Mouse (Mus musculus) lung, postnatal 36 days (tissue): ENCODE results near the gene Dao.

ENCODE experiments used
- DNase-seq: peaks from one replicate; pipeline ENCODE4 v3.0.0; 2022; ENCODE audit warnings: mixed read lengths

Gene Dao

DNA sequence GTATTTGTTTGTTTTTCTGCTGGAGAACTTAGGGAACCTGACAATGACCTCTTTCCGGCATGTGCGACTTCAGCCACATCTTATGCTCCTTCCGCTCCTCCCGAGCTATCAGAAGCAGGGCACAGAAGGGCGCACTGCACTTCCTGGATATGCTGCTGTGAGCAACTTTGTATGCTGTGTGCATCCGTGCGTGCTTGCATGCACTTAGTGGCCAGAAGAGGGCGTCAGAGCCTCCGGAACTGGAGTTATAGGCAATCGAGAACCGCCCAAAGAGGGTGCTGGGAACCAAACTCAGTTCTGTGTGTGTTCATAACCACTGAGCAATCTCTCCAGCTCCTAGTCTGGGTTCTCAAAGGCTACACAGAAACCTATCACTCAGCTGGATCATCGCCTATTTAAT is 27.1 kb downstream of the Dao start:
- no peak for DNase-seq

DNA sequence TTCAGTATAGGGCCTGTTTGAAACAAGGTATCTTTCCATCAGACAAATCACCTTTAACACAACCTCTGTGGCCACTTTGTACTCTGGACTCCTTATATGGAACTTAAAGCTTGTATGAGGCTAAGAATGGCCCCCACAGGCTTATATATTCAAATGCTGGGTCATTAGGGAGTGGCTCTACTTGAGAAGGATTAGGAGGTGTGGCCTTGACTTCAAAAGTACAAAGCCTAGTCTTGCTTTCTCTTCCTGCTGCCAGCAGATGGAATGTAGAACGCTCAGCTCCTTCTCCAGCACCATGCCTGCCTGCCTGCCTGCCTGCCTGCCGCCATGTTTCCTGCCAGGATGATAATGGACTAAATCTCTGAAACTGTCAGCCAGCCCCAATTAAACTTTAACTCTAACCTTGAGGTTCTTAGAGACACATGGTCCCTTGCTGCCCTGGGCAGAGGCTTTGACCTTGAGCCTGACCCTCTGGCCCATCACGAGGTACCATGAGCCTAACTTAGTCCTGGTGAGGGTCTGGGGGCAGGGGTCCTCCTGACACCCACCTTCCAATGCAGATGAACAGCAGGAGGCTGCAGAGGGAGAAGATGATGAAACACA is 28.8 kb downstream of the Dao start:
- no peak for DNase-seq

GRCm38 (mm10) chr5:114034393-114034792 is 30.9 kb downstream of the Dao start:
- DNase-seq, result no peak

DNA sequence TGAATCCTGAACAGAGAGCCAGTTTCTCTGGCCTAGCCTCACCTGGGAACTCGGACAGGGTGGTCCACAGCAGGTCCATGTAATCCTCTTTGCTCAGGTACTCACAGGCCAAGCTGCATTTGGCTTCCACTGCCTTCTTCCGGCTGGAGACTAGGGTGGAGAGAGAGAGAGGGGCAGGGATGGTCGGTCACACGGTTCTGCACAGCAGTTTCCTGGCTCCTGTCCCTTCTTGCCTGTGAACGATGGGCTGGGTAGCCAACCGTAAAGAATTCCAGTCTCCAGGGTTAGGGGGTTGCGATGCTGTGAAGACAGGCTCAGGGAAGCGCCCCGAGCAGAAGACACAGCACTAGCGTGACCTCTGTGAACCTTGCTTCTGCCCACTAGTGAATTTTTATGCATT is 31.6 kb downstream of the Dao start:
- no peak for DNase-seq

DNA sequence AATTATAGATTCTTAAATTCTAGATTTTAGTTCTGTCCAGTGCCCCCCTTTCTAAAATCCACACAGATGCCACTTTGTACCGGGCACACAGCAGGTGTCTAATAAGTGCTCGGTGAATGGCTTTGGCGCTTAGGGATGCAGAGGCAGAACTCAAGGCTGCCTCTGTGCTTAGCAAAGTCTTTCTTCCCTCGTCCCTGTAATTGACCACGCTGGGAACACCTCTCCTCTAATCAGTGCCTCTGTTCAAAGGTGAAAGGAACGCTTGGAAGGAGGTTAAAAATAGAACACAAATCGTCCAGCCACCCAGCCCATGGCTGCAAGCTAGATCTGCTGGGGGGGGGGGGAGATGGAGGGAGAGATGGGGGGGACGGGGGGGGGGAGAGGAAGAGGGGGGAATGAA is 37.0 kb downstream of the Dao start:
- DNase-seq, result no peak

- no peak for DNase-seq
Measured at GRCm38 (mm10) chr5:114040911-114041310, 37.4 kb downstream of the Dao start.

DNA sequence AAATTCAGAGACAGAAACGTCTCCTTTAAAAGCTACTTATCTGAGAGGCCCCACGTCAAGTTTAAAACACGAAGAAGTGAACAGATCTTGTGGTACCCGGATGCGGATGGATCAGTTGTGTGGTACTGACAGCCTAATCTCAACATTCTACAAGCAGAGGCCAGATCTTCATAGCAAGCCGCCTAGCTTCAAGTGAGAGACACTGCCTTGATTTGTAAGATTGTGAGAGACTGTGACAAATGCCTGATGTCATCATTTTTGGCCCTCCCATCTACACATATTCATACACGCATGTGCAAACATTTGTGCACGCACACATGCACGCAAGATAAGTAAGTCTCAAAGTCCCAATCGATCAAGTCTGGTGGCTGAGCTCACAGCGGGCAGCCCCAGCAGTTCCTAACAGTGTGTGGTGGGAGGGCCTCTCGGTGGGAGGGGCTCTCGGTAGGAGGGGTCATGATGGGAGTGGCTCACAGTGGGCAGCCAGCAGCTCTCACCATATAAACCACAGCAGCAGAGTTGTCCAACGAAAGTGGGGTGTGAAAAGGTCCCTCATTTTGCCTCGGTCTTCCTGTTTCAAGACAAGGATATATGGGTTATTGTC is 37.9 kb downstream of the Dao start:
- peak; percentile 68 for DNase-seq

- no peak for DNase-seq
Measured at GRCm38 (mm10) chr5:114043800-114044199, 40.3 kb downstream of the Dao start.

DNA sequence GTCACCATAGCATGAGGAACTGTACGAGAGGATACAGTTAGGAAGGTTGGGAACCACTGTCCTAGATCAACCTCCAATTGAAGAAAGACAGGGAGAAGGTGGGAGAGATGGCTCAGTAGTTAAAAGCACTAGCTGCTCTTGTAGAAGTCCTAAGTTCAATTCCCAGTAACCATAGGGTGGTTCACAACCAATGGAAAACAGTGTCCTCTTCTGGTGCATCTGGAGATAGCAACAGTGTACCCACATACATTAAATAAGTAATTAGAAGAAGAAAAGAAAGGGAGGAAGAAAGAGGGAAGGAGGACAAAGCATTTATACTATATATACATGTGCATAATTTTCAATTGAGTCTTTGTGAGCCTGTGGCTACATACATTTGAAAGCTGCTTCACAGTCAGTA is 41.6 kb downstream of the Dao start:
- peak; percentile 63 for DNase-seq

- DNase-seq, result no peak
Measured at GRCm38 (mm10) chr5:114046151-114046550, 42.6 kb downstream of the Dao start.

DNA sequence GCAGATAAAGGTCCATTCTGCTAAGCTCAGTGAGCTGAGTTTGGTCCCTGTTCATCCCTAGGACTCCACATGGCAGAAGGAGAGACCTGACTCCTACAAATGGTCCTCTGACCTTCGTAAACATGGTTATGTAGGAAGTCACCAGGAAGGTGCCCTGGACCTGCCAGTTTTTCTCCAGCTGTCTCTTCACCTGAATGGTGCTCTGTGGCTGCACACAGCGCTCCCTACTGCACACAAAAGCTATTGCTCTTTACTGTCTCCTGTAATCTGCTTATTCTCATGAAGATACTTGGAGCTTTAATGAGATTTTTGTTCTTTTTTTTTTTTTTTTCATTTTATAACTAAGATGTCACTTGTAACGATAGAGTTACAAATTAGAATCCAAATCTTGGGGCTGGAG is 43.1 kb downstream of the Dao start:
- DNase-seq, result no peak

- DNase-seq, result no peak
Measured at GRCm38 (mm10) chr5:114047182-114047581, 43.7 kb downstream of the Dao start.

DNA sequence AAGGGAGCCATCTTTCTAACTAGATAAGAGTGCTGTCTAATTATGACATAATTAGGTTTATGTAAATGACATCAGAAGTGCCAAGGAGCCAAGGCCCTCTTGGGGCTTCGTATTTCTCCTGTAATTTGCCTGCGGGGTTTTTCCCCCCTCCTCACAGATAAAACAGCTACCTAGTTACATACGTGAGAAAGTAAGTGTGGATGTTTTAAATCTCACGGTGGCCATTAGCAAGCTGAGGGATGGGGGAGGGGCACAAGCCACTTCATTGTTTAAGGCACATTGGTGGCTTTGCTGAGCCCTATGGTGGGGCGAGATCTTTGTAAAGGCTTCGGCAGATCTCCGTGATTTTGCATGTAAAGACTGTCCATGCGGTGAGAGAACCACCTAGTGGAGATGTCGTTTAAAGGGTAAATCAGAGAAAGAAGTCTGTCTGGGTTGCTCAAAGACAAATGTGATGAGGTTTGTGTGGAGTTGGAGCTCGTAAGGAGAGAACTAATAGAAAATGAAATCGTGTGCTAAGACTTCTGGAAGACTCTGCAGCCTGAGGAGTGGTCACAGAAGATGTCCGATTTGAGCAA is 45.3 kb downstream of the Dao start:
- DNase-seq, result no peak

DNA sequence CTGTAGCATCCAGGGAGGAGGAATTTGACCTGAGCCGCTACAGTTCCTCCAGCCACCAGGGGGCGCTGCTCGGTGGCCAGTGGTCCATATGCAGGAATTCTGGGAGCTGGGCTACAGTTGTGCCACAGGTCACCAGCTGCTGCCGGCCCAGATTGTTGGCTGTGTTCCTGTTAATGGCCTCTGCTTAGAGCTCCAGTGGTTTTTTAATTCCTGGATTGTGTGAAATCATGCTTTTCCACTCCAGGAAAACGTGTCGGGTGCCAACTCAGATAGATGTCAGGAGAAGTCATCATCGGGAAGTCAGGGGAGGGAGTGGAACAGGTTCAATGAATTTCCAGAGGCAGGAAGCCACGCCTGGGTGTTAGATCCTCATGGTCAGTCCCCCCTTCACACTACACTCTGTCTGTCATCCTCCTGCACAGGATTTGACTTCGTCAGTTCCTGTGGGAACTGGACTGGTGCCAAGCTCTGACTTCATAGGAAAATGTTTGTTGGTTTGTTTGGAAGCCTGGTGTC is 48.8 kb downstream of the Dao start:
- DNase-seq, result peak; percentile 80

GRCm38 (mm10) chr5:114057129-114057731 is 53.7 kb downstream of the Dao start:
- DNase-seq, result no peak

GRCm38 (mm10) chr5:114061675-114062074 is 58.2 kb downstream of the Dao start:
- DNase-seq, result no peak

DNA sequence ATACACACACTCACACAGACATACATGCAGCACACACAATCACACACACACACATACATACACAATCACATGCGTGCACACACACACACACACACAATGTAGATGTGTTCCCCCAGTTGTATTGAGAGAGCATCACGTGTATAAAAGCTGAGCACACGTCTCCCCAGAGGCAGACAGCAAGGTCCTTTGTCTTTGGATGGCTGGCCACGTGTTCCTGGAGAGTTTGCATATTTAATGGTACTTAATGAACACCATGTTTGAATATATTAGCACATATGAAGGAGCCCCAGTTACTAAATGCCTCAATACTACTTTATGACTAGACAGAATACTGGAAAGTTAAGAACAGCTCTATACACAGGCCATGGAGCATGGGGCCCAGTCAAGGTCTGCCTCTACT is 60.5 kb downstream of the Dao start:
- DNase-seq, result no peak

GRCm38 (mm10) chr5:114065161-114065560 is 61.7 kb downstream of the Dao start, which contains the start of gene Usp30:
Gene Usp30 (plus strand): TSS chr5:114065461.
- no peak for DNase-seq

GRCm38 (mm10) chr5:114066601-114067000 is 63.1 kb downstream of the Dao start:
- no peak for DNase-seq

DNA sequence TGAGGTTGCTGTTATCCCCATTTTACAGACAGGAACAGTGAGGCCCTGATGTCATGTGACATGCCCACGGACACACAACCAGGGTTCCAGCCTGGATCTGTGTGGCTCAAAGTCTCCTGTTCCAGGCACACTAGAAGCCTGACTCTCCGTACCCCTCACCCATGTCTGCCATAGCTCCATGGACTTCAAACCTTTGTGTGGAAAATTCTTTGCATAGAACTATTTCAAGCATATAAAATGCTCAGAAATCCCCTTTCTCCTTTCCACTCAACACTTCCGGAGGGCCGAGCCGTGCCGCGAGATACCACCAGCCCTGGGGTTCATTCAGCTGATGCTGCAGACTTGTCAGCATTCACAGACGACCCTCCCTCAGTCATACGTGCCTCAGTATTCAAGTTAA is 64.0 kb downstream of the Dao start:
- DNase-seq, result no peak

GRCm38 (mm10) chr5:114067982-114068381 is 64.5 kb downstream of the Dao start:
- DNase-seq, result no peak

GRCm38 (mm10) chr5:114070858-114071257 is 67.4 kb downstream of the Dao start:
- DNase-seq, result no peak

GRCm38 (mm10) chr5:114072262-114072661 is 68.8 kb downstream of the Dao start:
- no peak for DNase-seq
